ENCODE assay signal across 18 mouse cellular contexts in the genomic region with DNA sequence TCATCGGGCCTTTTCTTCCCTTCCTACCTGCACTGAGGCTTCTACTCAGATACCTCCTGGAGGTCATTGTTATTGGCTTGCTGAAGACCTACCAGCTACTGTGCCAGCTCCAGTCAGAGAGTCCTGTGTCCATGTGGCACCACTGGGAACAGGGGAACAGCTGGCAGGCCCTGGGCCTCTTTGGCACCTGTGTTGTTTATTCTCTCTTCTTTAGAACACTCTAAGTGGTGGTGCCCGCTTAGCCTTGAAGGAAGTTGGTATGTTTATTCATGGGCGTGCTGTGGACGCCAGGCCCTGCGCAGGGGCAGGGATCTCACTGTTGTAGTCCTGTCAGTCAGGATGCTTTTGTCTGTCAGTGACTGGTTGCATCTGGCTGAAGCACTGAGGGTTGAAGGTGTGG.
"Had no signal": no experiment of that assay in that cellular context is flagged by ENCODE, and none has a peak within 500 bp of the region (broad histone marks: within the 10 kb centered on the region; RNA-seq: fewer than 3 reads in every experiment).

No protein-coding gene starts in this region.

- H3K27me3 ChIP-seq: limb, embryonic 12.5 days; limb, embryonic 15.5 days; liver, embryonic 13.5 days; lung, embryonic 15.5 days; neural tube, embryonic 12.5 days; neural tube, embryonic 15.5 days; stomach, embryonic 15.5 days had no signal

- H3K9ac ChIP-seq: limb, embryonic 12.5 days; limb, embryonic 15.5 days; liver, embryonic 13.5 days; lung, embryonic 15.5 days; neural tube, embryonic 12.5 days; neural tube, embryonic 15.5 days; stomach, embryonic 15.5 days had no signal

- DNase-seq: kidney, adult 2 months; kidney, postnatal 25 days; left cerebral cortex, postnatal 4 days; liver, embryonic 13.5 days; midbrain, embryonic 14.5 days; right cerebral cortex, adult 18-20 months; right cerebral cortex, postnatal 14 days; right cerebral cortex, postnatal 4 days; thymus, postnatal 25 days had no signal

- H3K4me3 ChIP-seq: limb, embryonic 12.5 days; limb, embryonic 15.5 days; liver, embryonic 13.5 days; lung, embryonic 15.5 days; neural tube, embryonic 12.5 days; neural tube, embryonic 15.5 days; stomach, embryonic 15.5 days had no signal

- H3K4me1 ChIP-seq: limb, embryonic 12.5 days; limb, embryonic 15.5 days; liver, embryonic 13.5 days; neural tube, embryonic 12.5 days; neural tube, embryonic 15.5 days; stomach, embryonic 15.5 days had no signal

- H3K36me3 ChIP-seq: limb, embryonic 12.5 days; limb, embryonic 15.5 days; lung, embryonic 15.5 days; neural tube, embryonic 12.5 days; neural tube, embryonic 15.5 days; stomach, embryonic 15.5 days had no signal

- H3K4me2 ChIP-seq: limb, embryonic 12.5 days; limb, embryonic 15.5 days; liver, embryonic 13.5 days; lung, embryonic 15.5 days; midbrain, embryonic 11.5 days; neural tube, embryonic 12.5 days; neural tube, embryonic 15.5 days; stomach, embryonic 15.5 days had no signal

- H3K27ac ChIP-seq: kidney, postnatal 0 days; limb, embryonic 12.5 days; limb, embryonic 15.5 days; liver, embryonic 13.5 days; lung, embryonic 15.5 days; neural tube, embryonic 12.5 days; neural tube, embryonic 15.5 days; stomach, embryonic 15.5 days had no signal

- H3K9me3 ChIP-seq: limb, embryonic 12.5 days; limb, embryonic 15.5 days; liver, embryonic 13.5 days; lung, embryonic 15.5 days; neural tube, embryonic 12.5 days; neural tube, embryonic 15.5 days; stomach, embryonic 15.5 days had no signal

- ATAC-seq: intestine, postnatal 0 days had no signal
